Mouse (Mus musculus) forebrain, embryonic 12.5 days (tissue): ENCODE data around the gene Sorcs2. TPM values are rescaled to one million over a fixed set of nuclear protein-coding genes. Genes with fewer than 3 reads are reported as not detected.

Experiments used
- ATAC-seq: fragments of 200-750 bp; cut with Nextera tagmentation; 2 replicates; pipeline ENCODE4 v1.8.0; 2017; ENCODE audit warnings: moderate TSS enrichment; ENCODE audit not compliant: low FRiP score
- H3K27ac ChIP-seq: fragments of 300-500 bp; sonication (generic); 2 replicates; pipeline ENCODE4 v1.5.1; 2016; ENCODE audit warnings: mild to moderate bottlenecking
- H3K27me3 ChIP-seq: fragments of 300-500 bp; sonication (generic); 2 replicates; pipeline ENCODE4 v1.6.1; 2016; ENCODE audit warnings: mild to moderate bottlenecking
- H3K36me3 ChIP-seq: fragments of 300-500 bp; sonication (generic); replicated peaks from 2 replicates; pipeline ENCODE4 v1.6.1; 2016; ENCODE audit warnings: mild to moderate bottlenecking
- H3K4me1 ChIP-seq: fragments of 300-500 bp; sonication (generic); 2 replicates; pipeline ENCODE4 v1.6.1; 2016
- H3K4me2 ChIP-seq: fragments of 300-500 bp; sonication (generic); 2 replicates; pipeline ENCODE4 v1.6.1; 2016; ENCODE audit warnings: mild to moderate bottlenecking, moderate library complexity
- H3K4me3 ChIP-seq: fragments of 300-500 bp; sonication (generic); replicated peaks from 2 replicates; pipeline ENCODE4 v1.5.1; 2016; ENCODE audit warnings: mild to moderate bottlenecking
- H3K9ac ChIP-seq: fragments of 300-500 bp; sonication (generic); 2 replicates; pipeline ENCODE4 v1.6.1; 2016; ENCODE audit warnings: mild to moderate bottlenecking
- H3K9me3 ChIP-seq: fragments of 300-500 bp; sonication (generic); 2 replicates; pipeline ENCODE4 v1.6.1; 2016
- WGBS: fragments of 180-500 bp; shearing (Covaris S2); methylation state at CpG from one replicate; pipeline ENCODE4 v1.1.7; 2016; 5-methylcytosine and 5-hydroxymethylcytosine counted together
- polyA plus RNA-seq: library from polyadenylated mRNA; unstranded; fragments of >200 nt; fragmentation: Nextera tagmentation; extraction: Ambion mirVana; gene quantifications from 2 replicates; pipeline ENCODE4 v1.2.1, GENCODE M21; 2016

Gene Sorcs2
- polyA plus RNA-seq, result 10.4 and 11.0 TPM in 2 replicates

DNA sequence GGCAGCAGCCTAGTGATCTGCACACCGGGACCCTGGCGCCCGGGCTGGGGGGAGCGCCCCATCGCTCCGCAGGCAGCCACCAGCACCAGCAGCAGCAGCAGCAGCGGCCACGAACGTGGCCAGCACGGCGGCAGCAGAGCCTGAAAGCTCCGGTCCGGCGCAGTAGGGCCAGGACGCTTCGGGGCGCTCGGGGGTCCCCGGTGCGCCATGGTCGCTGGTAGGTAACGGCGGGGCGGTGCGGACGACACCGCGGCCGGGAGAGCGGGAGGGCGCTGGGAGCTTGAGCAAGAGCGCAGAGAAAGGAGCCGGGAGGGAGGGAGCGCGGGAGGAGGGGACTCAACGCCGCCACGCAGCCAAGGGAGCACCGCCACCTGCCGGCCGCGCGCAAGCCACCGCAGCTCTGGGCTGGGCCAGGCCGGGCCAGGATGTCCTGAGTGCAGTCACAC is at the start of gene Sorcs2:
TSS of gene Sorcs2 (minus strand) at position 303 of the 446 bp plus-strand sequence.
- no peaks in the 10 kb centered on the region for H3K36me3 ChIP-seq
- H3K4me1 ChIP-seq, result peaks cover 27% of the 10 kb centered on the region
- H3K4me2 ChIP-seq, result peak within 1 kb of the TSS; percentile 99
- H3K9ac ChIP-seq, result peak within 1 kb of the TSS; percentile 87
- no peak within 1 kb of the TSS for H3K27ac ChIP-seq
- peak; percentile 91 for ATAC-seq
- H3K9me3 ChIP-seq, result no peaks in the 10 kb centered on the region
- 0% methylated on average over 38 of the region's 45 CpGs for WGBS
- peaks cover 68% of the 10 kb centered on the region for H3K27me3 ChIP-seq
- H3K4me3 ChIP-seq, result peak within 1 kb of the TSS; percentile 71

DNA sequence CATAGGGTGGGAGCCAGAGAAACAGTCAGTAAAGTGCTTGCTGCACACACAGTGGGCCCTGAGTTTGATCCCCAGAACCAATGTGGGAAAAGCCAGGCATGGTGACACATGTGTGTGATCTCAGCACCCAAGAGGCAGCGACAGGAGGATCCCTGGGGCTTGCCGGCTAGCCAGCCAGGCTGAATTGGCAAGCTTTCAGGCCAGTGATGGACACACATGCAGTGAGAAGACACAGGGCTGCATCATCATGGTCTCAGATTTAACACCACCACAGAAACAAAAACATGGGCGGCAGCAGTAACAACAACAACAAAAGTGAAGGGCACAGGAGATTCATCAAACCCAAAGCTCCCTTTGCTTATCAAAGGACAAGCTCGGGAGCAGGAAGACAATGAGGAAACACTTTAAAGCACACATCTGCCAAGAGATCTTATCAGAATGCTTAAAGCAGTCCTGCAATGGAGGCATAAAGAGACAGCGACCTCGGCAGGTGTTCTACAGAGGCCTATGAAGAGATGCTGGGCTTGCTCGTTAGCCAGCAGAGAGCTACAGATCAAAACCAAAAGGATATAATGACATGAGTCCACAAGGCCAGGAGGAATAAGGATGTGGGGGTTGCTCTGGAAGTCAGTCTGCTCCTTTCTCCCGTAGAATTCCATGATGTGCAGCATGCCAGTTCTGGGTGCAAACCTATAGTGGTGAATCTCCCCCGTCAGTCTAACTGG is 48.4 kb upstream of the Sorcs2 start:
- no peaks in the 10 kb centered on the region for H3K4me1 ChIP-seq
- no peak overlapping the region for H3K27ac ChIP-seq
- no peaks in the 10 kb centered on the region for H3K36me3 ChIP-seq
- H3K9ac ChIP-seq, result no peak overlapping the region
- 45% methylated on average over 9 of the region's 9 CpGs for WGBS
- H3K4me2 ChIP-seq, result no peak overlapping the region
- no peak for ATAC-seq
- peaks cover 7% of the 10 kb centered on the region; the same call in 1 of the 2 replicates for H3K27me3 ChIP-seq
- H3K9me3 ChIP-seq, result no peaks in the 10 kb centered on the region
- no peak overlapping the region for H3K4me3 ChIP-seq

DNA sequence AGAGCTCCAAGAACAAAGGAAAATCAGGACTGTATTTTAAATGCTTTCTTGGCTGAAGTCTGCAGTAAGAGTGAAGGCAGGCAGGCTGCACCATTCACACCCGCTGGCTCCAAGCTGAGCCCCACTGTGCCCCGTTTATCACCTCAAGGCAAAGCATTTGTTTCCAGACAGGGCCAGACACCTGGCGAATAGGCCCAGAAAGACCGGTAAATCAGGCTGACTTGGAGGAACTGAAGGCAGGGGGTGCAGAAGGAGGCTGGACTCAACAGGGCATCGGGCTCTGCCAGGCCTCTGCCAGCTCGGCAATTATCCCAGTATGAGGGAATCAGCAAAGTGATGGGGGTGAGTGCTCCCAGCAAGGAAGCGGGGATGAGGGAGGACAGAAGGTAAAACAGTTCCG is 47.1 kb upstream of the Sorcs2 start:
- Histone ChIP-seq H3K27me3 (peaks cover 7% of the 10 kb centered on the region; the same call in 1 of the 2 replicates), H3K9ac (no peak overlapping the region), H3K4me2 (no peak overlapping the region), H3K27ac (no peak overlapping the region), H3K4me3 (no peak overlapping the region), H3K36me3 (no peaks in the 10 kb centered on the region), H3K9me3 (no peaks in the 10 kb centered on the region), H3K4me1 (no peaks in the 10 kb centered on the region)
- ATAC-seq, result no peak
- 33% methylated on average over 8 of the region's 8 CpGs for WGBS

DNA sequence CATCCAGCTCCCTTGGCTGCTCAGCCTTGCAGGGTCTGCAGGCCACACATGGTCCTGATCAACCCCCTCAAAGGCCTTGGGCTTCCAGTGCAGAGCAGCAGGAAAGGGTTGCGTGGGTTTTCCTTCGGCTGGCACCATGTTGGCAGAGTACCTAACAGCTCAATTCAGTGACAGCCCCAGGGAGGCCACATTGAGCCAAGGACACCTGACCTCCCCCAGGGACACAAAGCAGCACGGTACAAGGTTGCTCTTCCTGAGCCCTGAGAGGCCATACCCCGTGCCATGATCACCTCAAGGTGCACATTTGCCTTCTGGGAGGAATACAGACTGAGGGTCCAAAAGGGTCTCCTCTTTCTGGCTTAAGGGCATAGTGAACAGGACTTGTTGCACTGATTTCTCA is 46.7 kb upstream of the Sorcs2 start:
- H3K4me2 ChIP-seq, result no peak overlapping the region
- no peak for ATAC-seq

DNA sequence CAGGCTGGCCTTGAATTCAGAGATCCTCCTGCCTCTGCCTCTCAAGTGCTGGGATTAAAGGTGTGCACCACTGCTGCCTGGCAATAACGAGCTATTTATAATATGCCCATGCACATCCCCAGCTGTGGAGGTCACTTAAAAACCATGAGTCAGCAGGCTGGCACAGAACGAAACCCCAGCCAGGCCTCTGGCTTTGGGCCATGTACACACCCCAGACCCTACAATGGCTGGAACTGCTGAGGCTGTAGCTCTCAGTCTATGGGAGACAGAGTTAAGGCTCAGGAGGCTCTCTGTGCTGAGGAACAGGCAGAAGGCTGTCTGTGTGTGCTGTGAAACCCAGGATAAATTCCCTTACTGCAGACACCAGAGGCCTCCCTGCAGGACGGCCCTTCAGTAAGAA is 42.8 kb upstream of the Sorcs2 start:
- 79% methylated on average over 3 of the region's 3 CpGs for WGBS
- Histone ChIP-seq H3K9me3 (no peaks in the 10 kb centered on the region), H3K27ac (no peak overlapping the region), H3K4me3 (no peak overlapping the region), H3K9ac (no peak overlapping the region), H3K27me3 (peaks cover 7% of the 10 kb centered on the region; the same call in 1 of the 2 replicates), H3K4me2 (no peak overlapping the region), H3K36me3 (no peaks in the 10 kb centered on the region), H3K4me1 (no peaks in the 10 kb centered on the region)
- ATAC-seq, result no peak

More for the DNA sequence above, 46.7 kb upstream of the Sorcs2 start:
- no peaks in the 10 kb centered on the region for H3K36me3 ChIP-seq
- no peak overlapping the region for H3K27ac ChIP-seq
- H3K4me3 ChIP-seq, result no peak overlapping the region
- no peaks in the 10 kb centered on the region for H3K4me1 ChIP-seq
- 65% methylated on average over 4 of the region's 4 CpGs for WGBS
- H3K9me3 ChIP-seq, result no peaks in the 10 kb centered on the region
- H3K27me3 ChIP-seq, result peaks cover 7% of the 10 kb centered on the region; the same call in 1 of the 2 replicates
- H3K9ac ChIP-seq, result no peak overlapping the region

DNA sequence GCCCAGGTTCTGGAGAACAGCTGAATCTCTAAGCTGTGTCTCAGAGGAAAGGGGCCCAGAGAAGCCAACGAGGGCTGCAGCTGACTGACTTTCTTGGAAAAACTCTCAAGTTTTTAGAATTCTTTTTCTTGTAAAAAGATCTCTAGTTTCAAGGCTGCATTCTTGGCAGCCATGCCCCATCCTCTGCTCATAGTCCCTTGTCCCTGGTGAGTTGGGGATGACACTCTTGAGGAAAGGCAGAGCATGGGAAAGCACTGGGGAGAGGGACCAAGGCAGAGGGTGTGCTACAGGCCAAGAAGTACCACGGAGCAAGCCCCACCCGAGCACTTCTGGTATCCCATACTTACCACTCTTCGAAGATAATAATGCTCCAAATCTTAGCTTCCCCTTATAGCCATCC is 38.9 kb upstream of the Sorcs2 start:
- H3K36me3 ChIP-seq, result no peaks in the 10 kb centered on the region
- WGBS, result 73% methylated on average over 4 of the region's 4 CpGs
- no peak for ATAC-seq
- no peak overlapping the region for H3K9ac ChIP-seq
- no peaks in the 10 kb centered on the region for H3K27me3 ChIP-seq
- no peak overlapping the region for H3K4me2 ChIP-seq
- H3K4me1 ChIP-seq, result peaks cover 10% of the 10 kb centered on the region
- no peak overlapping the region for H3K27ac ChIP-seq
- no peak overlapping the region for H3K4me3 ChIP-seq
- H3K9me3 ChIP-seq, result no peaks in the 10 kb centered on the region

DNA sequence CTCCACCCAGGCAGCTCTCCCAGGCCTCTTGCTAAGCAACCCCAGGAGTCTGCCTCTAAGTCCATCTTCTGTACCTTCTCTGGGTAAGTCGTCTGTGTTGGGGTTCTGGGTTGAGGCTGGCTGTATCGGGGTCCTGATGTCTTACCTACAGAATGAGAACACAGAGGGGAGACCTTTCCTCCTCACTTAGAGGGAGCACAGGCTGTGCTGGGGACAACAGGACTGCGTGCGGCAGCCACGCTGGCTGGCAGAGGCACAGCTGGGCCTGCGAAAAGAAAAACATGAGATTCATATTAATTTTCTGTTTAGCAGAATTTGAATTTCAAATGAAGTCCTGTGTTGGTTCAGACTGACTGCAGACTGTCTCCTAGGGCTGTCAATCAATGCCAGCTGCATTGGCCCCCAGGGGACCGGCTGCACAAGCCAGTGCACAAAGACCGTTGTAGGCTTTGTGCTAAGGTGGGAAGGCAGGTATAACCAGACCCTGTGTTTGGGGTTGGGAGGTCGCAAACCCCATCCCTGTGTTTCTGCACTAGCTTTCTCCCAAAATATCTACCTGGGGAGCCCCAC is 36.5 kb upstream of the Sorcs2 start:
- Histone ChIP-seq H3K4me1 (peaks cover 13% of the 10 kb centered on the region), H3K27ac (peak overlapping the region; percentile 56; the same call in 1 of the 2 replicates), H3K9ac (no peak overlapping the region), H3K4me2 (no peak overlapping the region), H3K4me3 (no peak overlapping the region), H3K9me3 (no peaks in the 10 kb centered on the region), H3K36me3 (no peaks in the 10 kb centered on the region), H3K27me3 (no peaks in the 10 kb centered on the region)
- peak; percentile 63; the same call in 1 of the 2 replicates for ATAC-seq
- 69% methylated on average over 9 of the region's 9 CpGs for WGBS

DNA sequence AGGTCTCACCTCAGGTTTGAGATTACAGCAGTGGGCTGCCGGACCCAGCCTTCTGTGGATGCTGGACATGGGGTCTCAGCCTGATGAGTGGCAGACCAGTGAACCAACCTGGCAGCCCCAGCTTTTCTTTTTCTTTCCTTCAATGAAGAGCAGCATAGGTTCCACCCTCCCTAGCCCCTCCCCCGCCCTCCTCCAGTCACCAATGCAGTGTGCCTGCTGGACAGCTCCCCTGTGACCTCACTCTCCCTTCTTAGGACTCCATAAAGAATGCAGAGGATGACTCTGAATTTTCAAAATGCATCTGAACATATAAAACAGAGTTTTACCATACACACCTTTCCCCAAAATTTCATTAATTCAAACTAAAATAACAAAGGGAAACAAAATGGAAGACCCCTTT is 33.8 kb upstream of the Sorcs2 start:
- H3K9ac ChIP-seq, result no peak overlapping the region
- H3K27me3 ChIP-seq, result no peaks in the 10 kb centered on the region
- ATAC-seq, result no peak
- H3K4me1 ChIP-seq, result peaks cover 13% of the 10 kb centered on the region
- H3K4me3 ChIP-seq, result no peak overlapping the region
- no peaks in the 10 kb centered on the region for H3K36me3 ChIP-seq
- 69% methylated on average over 2 of the region's 2 CpGs for WGBS
- no peak overlapping the region for H3K27ac ChIP-seq
- no peak overlapping the region for H3K4me2 ChIP-seq
- H3K9me3 ChIP-seq, result no peaks in the 10 kb centered on the region

DNA sequence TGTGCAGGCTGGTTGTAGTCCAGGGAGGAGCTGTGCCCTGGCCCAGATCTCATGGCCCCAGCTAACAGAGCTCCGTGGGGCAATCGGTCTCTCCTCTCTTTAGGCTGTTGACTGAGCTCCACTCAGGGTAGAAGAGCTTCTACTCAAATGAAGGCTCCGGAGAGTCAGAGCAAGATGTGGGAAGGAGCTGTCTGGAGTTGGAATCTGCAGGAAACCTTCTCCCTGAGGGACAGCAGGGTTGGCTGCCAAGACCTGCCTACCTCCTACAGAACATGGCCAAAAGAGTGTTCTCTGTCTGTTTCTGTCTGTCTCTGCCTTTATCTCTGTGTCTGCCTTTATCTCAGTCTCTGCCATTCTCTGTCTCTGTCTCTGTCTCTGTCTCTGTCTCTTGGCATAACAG is 31.6 kb upstream of the Sorcs2 start:
- no peaks in the 10 kb centered on the region for H3K27me3 ChIP-seq
- H3K4me1 ChIP-seq, result peaks cover 8% of the 10 kb centered on the region
- no peak overlapping the region for H3K9ac ChIP-seq
- H3K4me3 ChIP-seq, result no peak overlapping the region
- H3K36me3 ChIP-seq, result no peaks in the 10 kb centered on the region
- H3K9me3 ChIP-seq, result no peaks in the 10 kb centered on the region
- no peak overlapping the region for H3K4me2 ChIP-seq
- ATAC-seq, result no peak
- no peak overlapping the region for H3K27ac ChIP-seq
- 92% methylated on average over 3 of the region's 3 CpGs for WGBS

DNA sequence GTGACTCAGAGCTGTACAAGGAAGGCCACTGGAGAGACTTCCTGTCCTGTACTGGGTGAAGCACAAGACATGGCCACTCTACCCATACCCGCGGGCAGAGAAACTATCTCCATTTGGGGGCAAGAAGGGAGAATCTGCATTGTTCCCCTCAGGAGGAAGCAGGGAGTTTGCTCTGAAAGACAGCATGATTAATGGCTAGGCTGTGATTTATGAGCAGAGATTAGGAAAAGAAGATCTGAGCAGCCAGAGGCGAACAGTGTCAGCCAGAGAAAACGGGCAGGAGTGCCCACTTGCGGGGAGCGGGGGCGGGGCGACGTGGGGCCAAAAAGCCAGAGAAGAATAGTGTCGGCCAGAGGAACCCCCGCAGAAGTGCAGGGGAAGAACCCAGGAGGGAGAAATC is 29.9 kb upstream of the Sorcs2 start:
- Histone ChIP-seq H3K36me3 (no peaks in the 10 kb centered on the region), H3K9ac (no peak overlapping the region)
- no peak for ATAC-seq

DNA sequence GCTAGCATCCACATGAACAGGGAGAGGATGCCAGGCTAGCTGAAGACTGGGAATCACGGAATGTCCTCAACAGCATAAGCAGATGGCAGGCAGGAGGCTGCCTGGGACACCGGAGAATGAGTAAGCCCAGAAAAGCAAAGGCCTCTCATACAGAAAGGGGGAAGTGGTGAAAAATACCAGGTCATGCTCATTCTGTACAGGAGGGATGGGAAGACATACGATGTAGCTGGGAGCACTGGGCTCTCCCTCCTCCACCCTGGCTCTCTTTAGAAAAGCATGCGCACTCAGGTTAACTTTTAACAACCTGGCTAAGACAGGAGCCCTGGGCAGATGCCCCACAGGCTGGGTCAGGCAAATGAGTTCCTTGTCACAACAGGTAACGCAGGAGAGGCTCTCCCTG is 28.5 kb upstream of the Sorcs2 start:
- Histone ChIP-seq H3K4me2 (no peak overlapping the region), H3K4me3 (no peak overlapping the region), H3K9ac (no peak overlapping the region), H3K27ac (no peak overlapping the region), H3K27me3 (no peaks in the 10 kb centered on the region), H3K36me3 (no peaks in the 10 kb centered on the region), H3K4me1 (peaks cover 3% of the 10 kb centered on the region; the same call in 1 of the 2 replicates), H3K9me3 (no peaks in the 10 kb centered on the region)
- ATAC-seq, result no peak
- 81% methylated on average over 5 of the region's 5 CpGs for WGBS

More for the DNA sequence above, 29.9 kb upstream of the Sorcs2 start:
- no peak overlapping the region for H3K4me2 ChIP-seq
- H3K27ac ChIP-seq, result no peak overlapping the region
- H3K4me3 ChIP-seq, result no peak overlapping the region
- WGBS, result 62% methylated on average over 11 of the region's 11 CpGs
- no peaks in the 10 kb centered on the region for H3K9me3 ChIP-seq
- H3K4me1 ChIP-seq, result peaks cover 3% of the 10 kb centered on the region; the same call in 1 of the 2 replicates
- no peaks in the 10 kb centered on the region for H3K27me3 ChIP-seq

DNA sequence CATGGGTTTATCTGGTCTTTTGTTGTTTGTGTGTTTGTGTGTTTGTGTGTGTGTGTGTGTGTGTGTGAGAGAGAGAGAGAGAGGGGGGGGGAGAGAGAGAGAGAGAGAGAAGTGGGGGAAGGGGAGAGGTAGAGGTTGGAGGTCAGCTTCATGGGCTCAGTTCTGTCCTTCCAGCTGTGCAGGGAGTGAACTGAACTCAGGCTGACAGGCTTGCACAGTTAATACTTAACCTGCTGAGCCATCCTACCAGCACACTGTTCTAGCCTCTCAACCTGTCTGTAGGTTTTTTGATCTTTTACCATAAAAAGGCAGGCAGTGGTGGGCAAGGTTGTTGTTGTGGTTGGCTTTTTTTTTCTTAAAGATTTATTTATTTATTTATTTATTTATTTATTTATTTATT is 26.7 kb upstream of the Sorcs2 start:
- no peak overlapping the region for H3K9ac ChIP-seq
- H3K27ac ChIP-seq, result no peak overlapping the region
- H3K4me3 ChIP-seq, result no peak overlapping the region
- no peaks in the 10 kb centered on the region for H3K27me3 ChIP-seq
- no peaks in the 10 kb centered on the region for H3K4me1 ChIP-seq
- H3K36me3 ChIP-seq, result no peaks in the 10 kb centered on the region
- ATAC-seq, result no peak
- H3K4me2 ChIP-seq, result no peak overlapping the region
- H3K9me3 ChIP-seq, result no peaks in the 10 kb centered on the region

DNA sequence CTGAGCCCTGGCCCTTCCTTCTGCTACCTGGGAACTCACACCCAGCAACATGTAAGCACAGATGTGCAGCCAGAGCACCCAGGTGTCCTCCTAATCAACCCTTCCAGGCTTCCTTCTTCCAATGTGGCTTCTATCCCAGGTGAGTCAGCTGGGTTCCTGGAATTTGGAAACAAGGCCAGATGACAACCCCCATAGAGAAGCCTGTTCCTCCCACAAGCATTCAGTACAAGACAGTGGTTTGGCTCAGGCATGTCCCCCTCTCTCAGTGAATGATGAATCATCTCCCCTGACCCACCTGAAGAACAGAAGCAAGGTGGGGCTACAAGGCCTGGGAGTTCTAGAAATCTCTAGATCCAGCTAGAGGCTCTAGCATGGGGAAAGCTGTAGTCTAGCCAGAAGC is 24.8 kb upstream of the Sorcs2 start:
- Histone ChIP-seq H3K36me3 (no peaks in the 10 kb centered on the region), H3K4me3 (no peak overlapping the region), H3K27me3 (no peaks in the 10 kb centered on the region), H3K4me2 (no peak overlapping the region), H3K9me3 (no peaks in the 10 kb centered on the region), H3K27ac (no peak overlapping the region), H3K9ac (no peak overlapping the region), H3K4me1 (no peaks in the 10 kb centered on the region)
- no peak for ATAC-seq
